Mouse (Mus musculus): ENCODE measurements around the gene Drd3. TPM values are rescaled to one million over a fixed set of nuclear protein-coding genes. Genes with fewer than 3 reads are reported as not detected.

The Drd3 gene
- polyA plus RNA-seq, 1 experiment = 0.26 TPM

DNA sequence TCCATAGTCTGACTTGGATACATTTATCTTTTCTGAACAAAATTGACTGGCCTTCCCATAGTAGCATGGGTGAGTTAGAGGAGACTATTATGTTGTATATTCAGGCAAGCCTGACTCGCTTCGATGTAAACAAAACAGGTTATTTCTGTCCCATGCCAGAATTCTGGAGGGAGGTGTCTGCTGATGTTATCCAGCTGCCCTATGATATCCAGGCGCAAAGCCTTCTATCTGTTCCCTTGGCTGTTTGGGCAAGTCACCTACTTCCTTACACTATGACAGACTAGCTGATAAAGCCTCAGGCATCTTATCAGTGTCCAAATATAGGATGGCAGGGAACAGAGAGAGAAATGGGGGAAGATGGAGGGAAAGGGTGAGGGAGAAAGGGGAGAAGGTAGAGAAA is 18.5 kb downstream of the Drd3 start:
- Histone ChIP-seq H3K4me1 (ENCODE audit: control insufficient read depth, insufficient read depth, low read length) (no peaks in the 10 kb centered on the region), H3K27ac (ENCODE audit: insufficient read depth, low read length) (no peak overlapping the region), H3K4me3 (replicated peaks; ENCODE audit: insufficient read depth, low read depth, low read length) (no peak overlapping the region), H3K27me3 (ENCODE audit: control insufficient read depth, insufficient read depth, low read length) (no peaks in the 10 kb centered on the region)
- no peak for DNase-seq
- TF ChIP-seq CTCF (IDR thresholded peaks at IDR 0.05; ENCODE audit: borderline replicate concordance, insufficient read depth, low read depth, low read length) (no peak), POLR2A (IDR thresholded peaks at IDR 0.05; ENCODE audit: borderline replicate concordance, insufficient read depth, low read length) (no peak)
- WGBS = 94% methylated on average over 3 of the region's 3 CpGs

DNA sequence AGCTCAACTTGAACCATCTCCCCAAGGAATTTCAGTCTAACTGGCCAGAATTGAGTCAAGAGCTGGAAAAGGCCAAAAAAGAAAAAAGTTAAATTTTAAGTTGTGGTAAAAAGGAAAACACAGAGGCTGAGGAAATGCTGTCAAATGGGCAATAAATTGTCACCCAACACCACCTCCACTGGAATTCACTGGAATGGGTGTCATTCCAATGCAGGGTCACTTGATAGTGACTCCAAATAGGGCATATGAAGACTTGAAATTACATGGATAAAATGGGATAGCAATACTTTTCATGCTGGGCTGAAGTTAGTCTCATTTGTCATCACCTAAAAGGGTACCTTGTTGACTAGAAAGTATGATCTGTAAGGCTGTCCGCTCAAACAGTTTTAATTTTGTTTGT is 18.9 kb downstream of the Drd3 start:
- WGBS = 98% methylated on average over 1 of the region's 1 CpGs
- no peak for DNase-seq
- no peaks in the 10 kb centered on the region for H3K27me3 ChIP-seq (ENCODE audit: control insufficient read depth, insufficient read depth, low read length)
- no peak overlapping the region for H3K27ac ChIP-seq (ENCODE audit: insufficient read depth, low read length)
- no peak overlapping the region for H3K4me3 ChIP-seq (replicated peaks; ENCODE audit: insufficient read depth, low read depth, low read length)
- no peaks in the 10 kb centered on the region for H3K4me1 ChIP-seq (ENCODE audit: control insufficient read depth, insufficient read depth, low read length)
- no peak for TF ChIP-seq POLR2A (IDR thresholded peaks at IDR 0.05; ENCODE audit: borderline replicate concordance, insufficient read depth, low read length)
- TF ChIP-seq CTCF (IDR thresholded peaks at IDR 0.05; ENCODE audit: borderline replicate concordance, insufficient read depth, low read depth, low read length) = no peak

DNA sequence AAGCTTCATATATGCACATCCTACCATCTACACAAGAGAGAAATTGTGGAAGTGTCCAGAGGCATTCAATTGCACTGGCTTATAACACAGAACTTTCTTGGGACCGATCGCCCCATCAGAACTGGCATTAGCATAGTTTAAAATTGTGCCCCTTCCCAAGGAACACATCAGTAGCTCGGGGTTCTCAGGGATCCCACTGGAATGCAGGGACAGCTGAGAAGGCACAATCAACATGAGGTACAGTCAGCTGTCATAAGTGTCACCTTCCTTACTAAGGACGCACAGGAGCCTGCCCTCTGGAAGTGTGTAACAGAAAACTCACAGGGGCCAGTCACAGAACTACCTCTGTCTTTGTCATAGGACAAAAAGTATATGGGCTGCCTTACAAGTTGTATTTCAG is 19.7 kb downstream of the Drd3 start:
- Histone ChIP-seq H3K4me3 (replicated peaks; ENCODE audit: insufficient read depth, low read depth, low read length) (no peak overlapping the region), H3K27ac (ENCODE audit: insufficient read depth, low read length) (no peak overlapping the region), H3K4me1 (ENCODE audit: control insufficient read depth, insufficient read depth, low read length) (no peaks in the 10 kb centered on the region), H3K27me3 (ENCODE audit: control insufficient read depth, insufficient read depth, low read length) (no peaks in the 10 kb centered on the region)
- DNase-seq = no peak
- no peak for TF ChIP-seq CTCF (IDR thresholded peaks at IDR 0.05; ENCODE audit: borderline replicate concordance, insufficient read depth, low read depth, low read length)
- TF ChIP-seq POLR2A (IDR thresholded peaks at IDR 0.05; ENCODE audit: borderline replicate concordance, insufficient read depth, low read length) = no peak
- 85% methylated on average over 4 of the region's 4 CpGs for WGBS

DNA sequence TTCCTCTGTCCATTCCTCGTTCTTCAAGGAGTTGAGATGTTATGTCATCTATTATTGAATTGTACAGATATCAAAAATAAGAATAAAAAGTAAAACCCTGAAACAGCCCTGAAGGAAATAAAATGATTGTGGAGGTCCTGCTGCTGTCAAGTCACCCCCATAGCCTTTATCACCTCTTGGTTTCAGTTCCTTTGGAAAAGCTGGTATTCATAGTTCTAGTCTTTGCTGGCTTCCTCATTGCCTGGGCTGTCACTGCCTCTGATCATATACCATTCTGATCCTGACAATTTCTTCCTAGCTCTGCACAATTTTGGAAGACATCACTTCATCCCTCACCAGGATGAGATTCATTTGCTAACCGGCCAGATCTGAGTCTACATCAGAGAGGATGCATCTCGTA is 23.1 kb downstream of the Drd3 start:
- no peaks in the 10 kb centered on the region for H3K4me1 ChIP-seq (ENCODE audit: control insufficient read depth, insufficient read depth, low read length)
- no peak for DNase-seq
- TF ChIP-seq CTCF (IDR thresholded peaks at IDR 0.05; ENCODE audit: borderline replicate concordance, insufficient read depth, low read depth, low read length) (no peak), POLR2A (IDR thresholded peaks at IDR 0.05; ENCODE audit: borderline replicate concordance, insufficient read depth, low read length) (no peak)
- H3K4me3 ChIP-seq (replicated peaks; ENCODE audit: insufficient read depth, low read depth, low read length) = no peak overlapping the region
- H3K27me3 ChIP-seq (ENCODE audit: control insufficient read depth, insufficient read depth, low read length) = no peaks in the 10 kb centered on the region
- 74% methylated on average over 3 of the region's 3 CpGs for WGBS
- no peak overlapping the region for H3K27ac ChIP-seq (ENCODE audit: insufficient read depth, low read length)

DNA sequence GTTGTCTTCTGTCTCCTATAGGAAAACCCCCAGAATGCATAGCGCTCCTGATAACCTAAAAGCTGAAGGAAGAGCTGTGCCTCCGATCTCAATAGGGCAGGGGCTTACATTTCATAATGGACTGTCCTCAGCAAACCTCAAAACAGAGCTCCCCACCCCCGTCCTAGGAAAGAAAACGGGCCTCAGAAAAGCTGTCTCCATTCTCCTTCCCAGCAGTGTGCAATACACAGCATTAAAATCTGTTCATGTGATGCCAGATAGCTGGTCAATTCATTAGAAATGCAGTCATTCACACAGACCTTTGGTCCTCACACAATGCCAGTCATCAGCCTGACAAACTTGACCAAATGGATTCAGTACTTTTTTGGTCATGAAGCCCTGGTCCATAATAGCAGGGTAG is 45.7 kb downstream of the Drd3 start:
- H3K27ac ChIP-seq (ENCODE audit: insufficient read depth, low read length) = no peak overlapping the region
- no peaks in the 10 kb centered on the region for H3K4me1 ChIP-seq (ENCODE audit: control insufficient read depth, insufficient read depth, low read length)
- no peak for DNase-seq
- TF ChIP-seq POLR2A (IDR thresholded peaks at IDR 0.05; ENCODE audit: borderline replicate concordance, insufficient read depth, low read length) = no peak
- no peak for TF ChIP-seq CTCF (IDR thresholded peaks at IDR 0.05; ENCODE audit: borderline replicate concordance, insufficient read depth, low read depth, low read length)
- WGBS = 56% methylated on average over 4 of the region's 4 CpGs
- H3K27me3 ChIP-seq (ENCODE audit: control insufficient read depth, insufficient read depth, low read length) = no peaks in the 10 kb centered on the region
- no peak overlapping the region for H3K4me3 ChIP-seq (replicated peaks; ENCODE audit: insufficient read depth, low read depth, low read length)

DNA sequence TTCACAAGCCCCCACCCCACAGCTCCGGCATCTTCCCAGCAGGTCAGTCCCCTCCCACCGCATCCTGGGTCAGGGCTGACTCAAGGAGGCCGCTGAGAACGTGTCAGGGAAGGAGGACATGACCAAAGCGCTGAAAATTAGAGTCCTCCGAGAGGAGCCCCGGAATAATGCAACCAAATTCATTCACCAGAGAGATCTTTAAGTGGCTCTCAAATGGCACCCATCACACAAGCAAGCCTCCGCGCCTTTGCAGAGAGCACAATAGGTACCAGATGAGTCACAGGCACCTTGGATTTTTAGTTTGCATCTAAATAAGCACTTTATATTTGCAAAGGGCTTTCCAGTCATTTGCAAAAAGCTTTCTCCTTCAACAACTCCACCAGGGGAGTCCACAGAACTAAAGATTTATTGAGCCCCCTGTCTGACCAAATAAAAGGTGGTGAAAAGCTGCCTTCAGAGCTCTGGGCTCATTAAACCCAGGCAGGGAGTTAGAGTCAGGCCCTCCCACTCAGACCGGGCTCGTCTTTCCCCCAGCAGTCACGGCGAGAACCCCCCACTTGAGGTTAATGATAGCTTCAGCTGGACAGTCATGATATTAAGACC is 46.4 kb downstream of the Drd3 start:
- Histone ChIP-seq H3K27me3 (ENCODE audit: control insufficient read depth, insufficient read depth, low read length) (no peaks in the 10 kb centered on the region), H3K4me1 (ENCODE audit: control insufficient read depth, insufficient read depth, low read length) (no peaks in the 10 kb centered on the region), H3K27ac (ENCODE audit: insufficient read depth, low read length) (no peak overlapping the region), H3K4me3 (replicated peaks; ENCODE audit: insufficient read depth, low read depth, low read length) (no peak overlapping the region)
- no peak for DNase-seq
- no peak for TF ChIP-seq POLR2A (IDR thresholded peaks at IDR 0.05; ENCODE audit: borderline replicate concordance, insufficient read depth, low read length)
- TF ChIP-seq CTCF (IDR thresholded peaks at IDR 0.05; ENCODE audit: borderline replicate concordance, insufficient read depth, low read depth, low read length) = no peak
- WGBS = 68% methylated on average over 13 of the region's 13 CpGs

DNA sequence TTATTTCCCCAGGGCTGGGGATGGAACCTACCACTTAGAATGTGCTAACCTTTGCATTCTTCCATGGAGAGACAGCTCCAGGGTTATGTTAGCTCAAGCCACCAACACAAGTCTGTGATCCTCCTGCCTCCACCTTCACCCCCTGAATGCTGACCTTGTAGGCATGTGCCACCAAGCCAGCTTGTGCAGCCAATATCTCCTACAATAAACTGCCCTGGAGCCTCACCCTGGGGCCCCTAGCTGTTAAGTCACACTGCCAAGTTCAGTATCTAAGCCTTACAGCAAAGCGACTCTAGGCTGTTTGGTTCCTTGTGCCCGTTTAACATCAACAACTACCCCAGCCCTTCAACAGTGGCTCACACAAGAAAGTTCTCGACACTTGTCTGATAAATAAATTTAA is 47.3 kb downstream of the Drd3 start:
- no peak overlapping the region for H3K4me3 ChIP-seq (replicated peaks; ENCODE audit: insufficient read depth, low read depth, low read length)
- DNase-seq = no peak
- H3K27me3 ChIP-seq (ENCODE audit: control insufficient read depth, insufficient read depth, low read length) = no peaks in the 10 kb centered on the region
- WGBS = 88% methylated on average over 3 of the region's 3 CpGs
- TF ChIP-seq CTCF (IDR thresholded peaks at IDR 0.05; ENCODE audit: borderline replicate concordance, insufficient read depth, low read depth, low read length) (no peak), POLR2A (IDR thresholded peaks at IDR 0.05; ENCODE audit: borderline replicate concordance, insufficient read depth, low read length) (no peak)
- H3K27ac ChIP-seq (ENCODE audit: insufficient read depth, low read length) = no peak overlapping the region
- no peaks in the 10 kb centered on the region for H3K4me1 ChIP-seq (ENCODE audit: control insufficient read depth, insufficient read depth, low read length)

DNA sequence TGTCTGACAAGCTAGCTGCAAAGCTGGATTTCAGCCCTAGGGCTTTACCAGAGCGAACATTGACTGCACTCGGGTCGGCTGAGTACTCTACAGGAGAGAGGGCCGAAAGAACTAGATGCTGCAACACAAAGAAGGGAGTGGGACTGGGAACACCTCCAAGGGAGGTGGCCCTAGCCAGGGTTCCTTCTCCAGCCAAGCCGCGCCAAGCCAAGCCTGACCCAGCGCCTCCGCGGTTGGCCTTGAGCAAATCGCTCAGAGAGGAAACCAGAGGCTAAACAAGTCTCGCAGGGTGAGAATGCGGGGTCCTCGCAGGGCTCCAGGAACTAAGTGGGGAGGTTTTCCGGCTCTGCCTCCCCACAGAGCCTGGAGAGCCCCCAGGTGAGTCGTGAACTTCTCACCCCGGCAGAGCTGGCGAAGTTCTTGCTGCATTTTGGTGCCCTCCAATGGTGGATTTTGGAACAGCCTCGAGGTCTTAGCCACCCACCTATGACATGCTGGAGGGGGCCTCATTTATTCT is 48.0 kb downstream of the Drd3 start:
- WGBS = 3% methylated on average over 18 of the region's 18 CpGs
- no peaks in the 10 kb centered on the region for H3K4me1 ChIP-seq (ENCODE audit: control insufficient read depth, insufficient read depth, low read length)
- no peak overlapping the region for H3K27ac ChIP-seq (ENCODE audit: insufficient read depth, low read length)
- no peak for TF ChIP-seq POLR2A (IDR thresholded peaks at IDR 0.05; ENCODE audit: borderline replicate concordance, insufficient read depth, low read length)
- TF ChIP-seq CTCF (IDR thresholded peaks at IDR 0.05; ENCODE audit: borderline replicate concordance, insufficient read depth, low read depth, low read length) = peak; percentile 70
- peak overlapping the region; percentile 70 for H3K4me3 ChIP-seq (replicated peaks; ENCODE audit: insufficient read depth, low read depth, low read length)
- no peaks in the 10 kb centered on the region for H3K27me3 ChIP-seq (ENCODE audit: control insufficient read depth, insufficient read depth, low read length)
- peak; percentile 51 to 72 for DNase-seq

Data from cerebellum, adult 2 months (tissue).